Mouse (Mus musculus) bone marrow macrophage, adult 2 months (primary cell): ENCODE results near the gene Rxylt1.

ENCODE experiments used
- CTCF ChIP-seq: IDR thresholded peaks from 2 replicates; pipeline ENCODE4 v1.5.1; 2012; ENCODE audit warnings: low read depth, mild to moderate bottlenecking, low read length, moderate library complexity
- POLR2A ChIP-seq: IDR thresholded peaks from 2 replicates; pipeline ENCODE4 v1.6.1; 2012; ENCODE audit warnings: mild to moderate bottlenecking, low read depth, low read length, borderline replicate concordance

DNA sequence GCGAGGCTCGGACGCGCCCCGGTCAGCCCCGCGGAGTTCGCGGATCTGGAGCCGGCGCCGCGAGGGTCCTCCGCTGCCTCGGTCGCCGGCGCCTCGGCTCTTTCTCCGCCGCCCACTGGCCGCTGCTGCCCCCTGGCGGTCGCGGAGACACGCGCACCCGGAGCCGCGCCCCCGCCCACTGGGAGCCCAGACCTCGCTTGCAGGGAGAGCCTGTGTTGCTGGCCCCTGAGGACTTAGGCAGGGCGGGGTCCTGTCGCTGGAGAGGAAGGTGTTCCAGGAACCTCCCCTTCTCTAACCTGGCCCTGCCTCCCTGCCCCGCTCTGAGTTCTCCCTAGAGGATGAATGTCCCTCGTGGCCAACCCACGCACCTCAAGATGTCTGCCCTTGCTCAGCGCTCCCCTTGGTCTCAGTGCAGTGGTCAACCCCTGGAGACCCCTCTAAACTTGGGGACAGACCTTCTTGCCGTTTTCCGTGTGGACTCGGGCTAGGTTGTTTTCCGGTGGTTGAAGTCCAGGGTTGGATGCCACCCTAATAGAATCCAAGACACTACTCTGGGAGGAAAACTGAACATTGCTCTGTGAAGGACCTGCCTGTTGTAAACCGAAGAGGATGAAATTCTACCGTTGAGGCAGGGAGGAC, 49.3 kb downstream of the Rxylt1 start:
- TF ChIP-seq CTCF, result 0 out of 2 replicates have a peak, but pooled peaks have one; percentile 19
- TF ChIP-seq POLR2A, result no peak
